Mouse (Mus musculus): ENCODE measurements at regions not wholly inside any gene's neighbourhood (a gene's known extent, or its start where the extent isn't known, plus 50 kb on each side); places are given as distances from the start of the nearest gene placed in this dataset.

- H3K4me3 ChIP-seq (ENCODE audit: insufficient read depth in 1 of 2, low read depth in 1 of 2, low read length in 2 of 2, poor library complexity in 1 of 2, severe bottlenecking in 1 of 2): no peak overlapping the region
- no peaks in the 10 kb centered on the region for H3K36me3 ChIP-seq (ENCODE audit: control insufficient read depth, insufficient read depth, low read length, poor library complexity, severe bottlenecking)
- in situ Hi-C loops (cut with MboI; ENCODE audit: low sequenced_read_pairs in 2 of 2, unreplicated experiment in 2 of 2): no loop called here
- H3K9me3 ChIP-seq (ENCODE audit: control insufficient read depth, insufficient read depth, low read depth, low read length): no peaks in the 10 kb centered on the region
- H3K27ac ChIP-seq (ENCODE audit: insufficient read depth, low read depth, low read length, poor library complexity, severe bottlenecking): no peak overlapping the region
- H3K4me1 ChIP-seq (ENCODE audit: control insufficient read depth in 2 of 2, insufficient read depth in 2 of 2, low read length in 2 of 2, poor library complexity in 1 of 2): no peaks in the 10 kb centered on the region
- TF ChIP-seq MAFK (IDR thresholded peaks at IDR 0.05; ENCODE audit: insufficient read depth, low read depth, low read length) (no peak), ZC3H11A (IDR thresholded peaks at IDR 0.05; ENCODE audit: borderline replicate concordance, low read depth, low read length) (no peak), CHD2 (IDR thresholded peaks at IDR 0.05; ENCODE audit: low read depth, low read length) (no peak), HCFC1 (IDR thresholded peaks at IDR 0.05; ENCODE audit: borderline replicate concordance, insufficient read depth, low read length) (no peak), ZNF384 (IDR thresholded peaks at IDR 0.05; ENCODE audit: low read depth, low read length) (no peak)
- DNase-seq (ENCODE audit: low read depth, low spot score): no peak
- H3K9ac ChIP-seq (ENCODE audit: insufficient read depth, low read depth, low read length, poor library complexity, severe bottlenecking): no peak overlapping the region
Measured at GRCm38 (mm10) chr16:73679804-73680203, 731.8 kb downstream of the Robo2 start.

GRCm38 (mm10) chr16:73670516-73670915, 741.1 kb downstream of the Robo2 start:
- no peaks in the 10 kb centered on the region for H3K4me1 ChIP-seq (ENCODE audit: control insufficient read depth in 2 of 2, insufficient read depth in 2 of 2, low read length in 2 of 2, poor library complexity in 1 of 2)
- in situ Hi-C loops (cut with MboI; ENCODE audit: low sequenced_read_pairs in 2 of 2, unreplicated experiment in 2 of 2): no loop called here
- no peak overlapping the region for H3K4me3 ChIP-seq (ENCODE audit: insufficient read depth in 1 of 2, low read depth in 1 of 2, low read length in 2 of 2, poor library complexity in 1 of 2, severe bottlenecking in 1 of 2)
- no peaks in the 10 kb centered on the region for H3K36me3 ChIP-seq (ENCODE audit: control insufficient read depth, insufficient read depth, low read length, poor library complexity, severe bottlenecking)
- H3K27ac ChIP-seq (ENCODE audit: insufficient read depth, low read depth, low read length, poor library complexity, severe bottlenecking): no peak overlapping the region
- no peaks in the 10 kb centered on the region for H3K9me3 ChIP-seq (ENCODE audit: control insufficient read depth, insufficient read depth, low read depth, low read length)
- DNase-seq (ENCODE audit: low read depth, low spot score): no peak
- TF ChIP-seq ZC3H11A (IDR thresholded peaks at IDR 0.05; ENCODE audit: borderline replicate concordance, low read depth, low read length) (no peak), HCFC1 (IDR thresholded peaks at IDR 0.05; ENCODE audit: borderline replicate concordance, insufficient read depth, low read length) (no peak), CHD2 (IDR thresholded peaks at IDR 0.05; ENCODE audit: low read depth, low read length) (no peak), ZNF384 (IDR thresholded peaks at IDR 0.05; ENCODE audit: low read depth, low read length) (no peak), MAFK (IDR thresholded peaks at IDR 0.05; ENCODE audit: insufficient read depth, low read depth, low read length) (no peak)
- H3K9ac ChIP-seq (ENCODE audit: insufficient read depth, low read depth, low read length, poor library complexity, severe bottlenecking): no peak overlapping the region

- no peak overlapping the region for H3K9ac ChIP-seq (ENCODE audit: insufficient read depth, low read depth, low read length, poor library complexity, severe bottlenecking)
- no peaks in the 10 kb centered on the region for H3K4me1 ChIP-seq (ENCODE audit: control insufficient read depth in 2 of 2, insufficient read depth in 2 of 2, low read length in 2 of 2, poor library complexity in 1 of 2)
- H3K4me3 ChIP-seq (ENCODE audit: insufficient read depth in 1 of 2, low read depth in 1 of 2, low read length in 2 of 2, poor library complexity in 1 of 2, severe bottlenecking in 1 of 2): no peak overlapping the region
- no peaks in the 10 kb centered on the region for H3K9me3 ChIP-seq (ENCODE audit: control insufficient read depth, insufficient read depth, low read depth, low read length)
- in situ Hi-C loops (cut with MboI; ENCODE audit: low sequenced_read_pairs in 2 of 2, unreplicated experiment in 2 of 2): no loop called here
- H3K36me3 ChIP-seq (ENCODE audit: control insufficient read depth, insufficient read depth, low read length, poor library complexity, severe bottlenecking): no peaks in the 10 kb centered on the region
- TF ChIP-seq ZNF384 (IDR thresholded peaks at IDR 0.05; ENCODE audit: low read depth, low read length): no peak
- TF ChIP-seq ZC3H11A (IDR thresholded peaks at IDR 0.05; ENCODE audit: borderline replicate concordance, low read depth, low read length): no peak
- no peak for TF ChIP-seq HCFC1 (IDR thresholded peaks at IDR 0.05; ENCODE audit: borderline replicate concordance, insufficient read depth, low read length)
- no peak for TF ChIP-seq MAFK (IDR thresholded peaks at IDR 0.05; ENCODE audit: insufficient read depth, low read depth, low read length)
- TF ChIP-seq CHD2 (IDR thresholded peaks at IDR 0.05; ENCODE audit: low read depth, low read length): no peak
- no peak for DNase-seq (ENCODE audit: low read depth, low spot score)
- H3K27ac ChIP-seq (ENCODE audit: insufficient read depth, low read depth, low read length, poor library complexity, severe bottlenecking): no peak overlapping the region
Measured at GRCm38 (mm10) chr16:73652976-73653690, 758.5 kb downstream of the Robo2 start.

GRCm38 (mm10) chr16:73647201-73647782, 764.3 kb downstream of the Robo2 start:
- no peaks in the 10 kb centered on the region for H3K36me3 ChIP-seq (ENCODE audit: control insufficient read depth, insufficient read depth, low read length, poor library complexity, severe bottlenecking)
- H3K9ac ChIP-seq (ENCODE audit: insufficient read depth, low read depth, low read length, poor library complexity, severe bottlenecking): no peak overlapping the region
- no peaks in the 10 kb centered on the region for H3K4me1 ChIP-seq (ENCODE audit: control insufficient read depth in 2 of 2, insufficient read depth in 2 of 2, low read length in 2 of 2, poor library complexity in 1 of 2)
- DNase-seq (ENCODE audit: low read depth, low spot score): peak; percentile 13
- H3K9me3 ChIP-seq (ENCODE audit: control insufficient read depth, insufficient read depth, low read depth, low read length): no peaks in the 10 kb centered on the region
- in situ Hi-C loops (cut with MboI; ENCODE audit: low sequenced_read_pairs in 2 of 2, unreplicated experiment in 2 of 2): no loop called here
- 0 out of 4 replicates have a peak overlapping the region, but pooled peaks of 1 of the 2 experiments have one; percentile 12 for H3K4me3 ChIP-seq (ENCODE audit: insufficient read depth in 1 of 2, low read depth in 1 of 2, low read length in 2 of 2, poor library complexity in 1 of 2, severe bottlenecking in 1 of 2)
- H3K27ac ChIP-seq (ENCODE audit: insufficient read depth, low read depth, low read length, poor library complexity, severe bottlenecking): no peak overlapping the region
- TF ChIP-seq CHD2 (IDR thresholded peaks at IDR 0.05; ENCODE audit: low read depth, low read length): no peak
- TF ChIP-seq HCFC1 (IDR thresholded peaks at IDR 0.05; ENCODE audit: borderline replicate concordance, insufficient read depth, low read length): no peak
- no peak for TF ChIP-seq ZNF384 (IDR thresholded peaks at IDR 0.05; ENCODE audit: low read depth, low read length)
- no peak for TF ChIP-seq ZC3H11A (IDR thresholded peaks at IDR 0.05; ENCODE audit: borderline replicate concordance, low read depth, low read length)
- no peak for TF ChIP-seq MAFK (IDR thresholded peaks at IDR 0.05; ENCODE audit: insufficient read depth, low read depth, low read length)

Measured in ES-E14 (cell line).